Mouse (Mus musculus): ENCODE results near the gene Med17. TPM values are rescaled to one million over a fixed set of nuclear protein-coding genes. Genes with fewer than 3 reads are reported as not detected.

The Med17 gene
- polyA plus RNA-seq (2014; fragmentation: Illumina TruSeq; extraction: RNeasy Lipid Tissue Mini Kit (QIAGEN cat#74804); ENCODE audit: low read depth, low replicate concordance): 22.7 TPM

DNA sequence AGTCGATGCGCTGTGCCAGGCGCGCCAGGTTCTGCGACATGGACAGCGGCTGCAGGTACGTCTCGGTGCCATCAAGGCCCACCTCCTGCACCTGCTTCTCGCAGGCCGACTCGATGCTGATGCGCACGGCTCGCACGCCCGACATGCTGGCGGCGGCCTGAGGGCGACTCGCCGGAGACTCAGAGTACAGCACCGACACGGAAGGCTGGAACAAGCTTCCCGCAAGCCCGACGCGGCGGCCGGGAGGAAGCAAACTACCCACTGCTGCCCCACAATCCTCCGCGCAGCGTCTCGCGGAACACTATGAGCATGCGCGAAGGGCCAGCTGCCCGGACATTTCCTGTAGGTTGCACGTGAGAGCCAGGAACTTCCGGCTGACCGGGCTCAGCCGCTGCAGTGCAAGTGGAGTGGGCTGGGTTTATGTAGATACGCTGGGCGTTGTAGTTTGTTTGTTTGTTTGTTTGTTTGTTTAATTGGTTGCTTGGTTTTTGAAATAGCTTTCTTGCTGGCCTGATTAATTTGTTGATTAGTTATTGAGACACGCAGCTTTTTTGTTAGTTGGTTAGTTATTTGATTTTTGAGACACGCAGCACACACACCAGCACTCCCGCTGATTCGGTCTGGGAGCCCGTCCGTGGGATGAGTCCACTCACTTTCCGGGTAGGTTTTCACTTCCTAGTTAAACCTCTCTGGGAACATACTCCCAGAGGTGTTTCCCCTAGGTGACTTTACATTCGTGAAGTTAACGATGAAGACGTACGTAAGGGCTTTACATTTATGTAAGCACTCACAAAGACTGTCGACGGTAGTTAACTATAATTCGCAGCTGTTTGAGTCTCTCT lies at the start of gene Med17:
Gene Med17 (minus strand): TSS at position 283 of the 842 bp plus-strand sequence.

DNA sequence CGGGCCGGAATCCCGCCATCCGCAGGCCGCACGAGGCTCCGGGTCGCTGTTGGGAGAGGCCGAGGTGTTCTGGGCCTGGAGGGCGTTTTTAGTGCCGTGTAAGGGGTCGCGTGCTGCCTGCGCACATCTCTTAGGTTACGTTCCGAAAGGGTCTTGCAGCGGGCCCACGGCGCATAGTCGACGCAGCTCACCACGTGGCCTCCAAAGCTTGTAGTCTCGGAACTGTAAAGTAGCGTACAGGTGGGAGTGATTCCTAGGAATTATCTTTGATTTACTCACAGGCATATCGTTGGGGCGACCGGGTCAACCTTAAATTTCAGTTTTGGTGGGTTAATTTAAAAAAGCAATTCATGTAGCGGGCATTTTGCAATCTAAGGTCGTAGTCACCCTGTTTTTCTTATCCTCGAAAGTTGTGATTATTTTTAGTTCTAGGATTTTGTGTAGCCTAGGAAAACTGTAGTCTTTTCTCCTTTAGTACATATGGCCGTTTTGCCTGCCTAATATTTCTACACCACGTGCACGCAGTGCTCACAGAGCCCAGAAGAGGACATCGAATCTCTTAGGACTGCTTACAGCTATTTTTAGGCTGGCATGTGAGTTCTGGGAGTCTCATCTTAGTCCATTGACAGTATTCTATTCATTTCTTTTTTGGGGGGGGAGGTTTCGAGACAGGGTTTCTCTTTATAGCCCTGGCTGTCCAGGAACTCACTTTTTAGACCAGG lies 26.8 kb upstream of the Med17 start, which contains the start of gene 4931406C07Rik:
Gene 4931406C07Rik (minus strand): TSS at position 51 of the 722 bp plus-strand sequence.

DNA sequence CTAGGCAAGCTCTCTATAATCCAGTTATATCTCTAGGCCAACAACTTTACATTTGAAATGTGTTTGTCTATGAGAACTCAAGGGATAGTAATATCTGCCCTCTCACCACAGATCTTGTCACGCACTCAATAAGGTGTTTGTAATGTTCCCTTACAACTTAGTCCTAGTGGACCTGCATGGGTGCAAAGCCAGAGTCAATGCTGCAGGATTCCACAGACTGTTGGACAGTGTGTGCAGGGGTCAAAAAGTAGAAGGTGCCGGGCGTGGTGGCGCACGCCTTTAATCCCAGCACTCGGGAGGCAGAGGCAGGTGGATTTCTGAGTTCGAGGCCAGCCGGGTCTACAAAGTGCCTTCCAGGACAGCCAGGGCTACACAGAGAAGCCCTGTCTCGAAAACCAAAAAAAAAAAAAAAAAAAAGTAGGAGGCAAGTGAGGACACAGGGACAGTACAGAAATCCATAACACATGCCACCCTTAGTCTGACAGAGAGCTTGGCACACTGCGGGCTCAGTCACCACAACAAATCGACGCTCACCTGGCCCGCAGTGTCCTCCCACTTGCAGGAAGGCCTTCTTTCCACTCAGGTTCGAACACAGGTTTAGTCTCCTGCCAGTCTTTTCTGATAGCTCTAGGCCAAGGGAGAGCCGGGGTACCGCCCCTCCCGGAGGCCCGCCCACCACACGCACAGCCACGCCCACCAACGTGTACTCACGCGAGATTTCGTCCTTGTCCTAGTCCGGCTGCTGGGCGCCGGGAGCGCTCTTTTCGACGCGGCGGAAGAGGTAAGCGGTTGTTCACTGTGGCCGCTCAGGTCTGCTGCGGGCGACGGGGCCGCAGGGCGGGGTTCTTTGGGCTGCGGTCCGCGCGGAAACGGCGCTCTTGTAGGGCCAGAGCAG lies 26.0 kb upstream of the Med17 start, which contains the start of gene Taf1d:
Gene Taf1d (plus strand): TSS at position 712 of the 895 bp plus-strand sequence.

DNA sequence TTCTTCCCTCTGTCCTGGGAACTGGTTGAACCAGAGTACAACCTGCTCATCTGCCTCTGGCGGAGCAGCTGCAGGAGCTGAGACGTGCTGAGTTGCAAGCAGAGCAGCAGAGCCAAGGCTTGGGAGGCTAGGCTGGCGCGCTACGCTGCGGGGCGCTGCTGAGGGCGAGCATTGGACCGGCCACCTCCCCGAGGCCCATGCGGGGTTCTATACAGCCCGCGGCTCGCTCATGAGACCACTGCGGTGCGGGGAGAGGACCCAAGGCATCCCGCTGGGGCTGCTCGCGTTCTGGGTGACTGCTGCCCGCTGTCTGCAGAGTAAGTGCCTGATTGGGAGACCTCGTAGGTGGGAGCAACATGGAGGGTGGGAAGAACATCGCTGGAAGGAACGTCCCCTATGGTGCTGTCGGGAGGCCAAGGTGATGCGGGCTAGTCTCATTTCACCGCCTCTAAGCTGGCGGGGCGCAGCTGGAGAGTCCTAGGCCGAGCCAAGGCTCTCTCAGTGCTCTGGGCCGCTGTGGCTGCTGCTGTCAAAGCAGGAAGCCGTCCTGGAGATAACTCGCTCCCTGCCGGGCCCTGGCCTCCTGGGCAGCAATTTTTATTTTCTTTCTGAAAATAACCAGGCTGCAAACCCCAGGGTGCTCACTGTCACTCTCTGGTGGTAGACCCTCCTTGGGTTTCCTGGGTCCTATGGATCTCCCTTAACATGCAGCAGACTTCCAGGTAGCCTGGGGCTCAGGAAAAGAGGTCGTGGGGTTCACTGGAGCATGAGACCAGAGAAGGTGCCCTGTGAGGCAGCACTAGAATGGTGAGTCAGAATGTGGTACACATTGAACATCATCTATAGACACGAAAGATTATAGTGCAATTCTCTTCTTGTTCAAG lies 40.4 kb downstream of the Med17 start, which contains the start of gene Vstm5:
Gene Vstm5 (plus strand): TSS at position 4 of the 884 bp plus-strand sequence.

Other genes starting within 250 kb of the Med17 start
- 3.6 TPM for gene Panx1, start 234.5 kb downstream of the Med17 start, polyA plus RNA-seq (2014; fragmentation: Illumina TruSeq; extraction: RNeasy Lipid Tissue Mini Kit (QIAGEN cat#74804); ENCODE audit: low read depth, low replicate concordance)
- gene Hephl1, start 167.8 kb downstream of the Med17 start, polyA plus RNA-seq (2014; fragmentation: Illumina TruSeq; extraction: RNeasy Lipid Tissue Mini Kit (QIAGEN cat#74804); ENCODE audit: low read depth, low replicate concordance): 0.20 TPM
- 5.3 TPM for gene Vstm5, start 40.9 kb downstream of the Med17 start, polyA plus RNA-seq (2014; fragmentation: Illumina TruSeq; extraction: RNeasy Lipid Tissue Mini Kit (QIAGEN cat#74804); ENCODE audit: low read depth, low replicate concordance)
- 33.9 TPM for gene Taf1d, start 26.3 kb upstream of the Med17 start, polyA plus RNA-seq (2014; fragmentation: Illumina TruSeq; extraction: RNeasy Lipid Tissue Mini Kit (QIAGEN cat#74804); ENCODE audit: low read depth, low replicate concordance)
- 66.6 TPM for gene 4931406C07Rik, start 26.5 kb upstream of the Med17 start, polyA plus RNA-seq (2014; fragmentation: Illumina TruSeq; extraction: RNeasy Lipid Tissue Mini Kit (QIAGEN cat#74804); ENCODE audit: low read depth, low replicate concordance)
- gene Cep295, start 77.9 kb upstream of the Med17 start, polyA plus RNA-seq (2014; fragmentation: Illumina TruSeq; extraction: RNeasy Lipid Tissue Mini Kit (QIAGEN cat#74804); ENCODE audit: low read depth, low replicate concordance): 10.8 TPM
- gene Smco4, start 213.5 kb upstream of the Med17 start, polyA plus RNA-seq (2014; fragmentation: Illumina TruSeq; extraction: RNeasy Lipid Tissue Mini Kit (QIAGEN cat#74804); ENCODE audit: low read depth, low replicate concordance): 34.5 TPM